Mouse (Mus musculus) bone marrow, adult 2 months (tissue): ENCODE results near the gene Gm14214. TPM values are rescaled to one million over a fixed set of nuclear protein-coding genes. Genes with fewer than 3 reads are reported as not detected.

ENCODE experiments used
- H3K27ac ChIP-seq: fragments of 200-500 bp; 2 replicates; pipeline ENCODE4 v1.5.1; 2012; ENCODE audit warnings: low read depth, mild to moderate bottlenecking, control low read depth, inconsistent platforms, low read length; ENCODE audit not compliant: control insufficient read depth, poor library complexity, insufficient read depth
- H3K4me1 ChIP-seq: fragments of 200-500 bp; 2 replicates; pipeline ENCODE4 v1.6.1; 2011; ENCODE audit warnings: low read length; ENCODE audit not compliant: control insufficient read depth, insufficient read depth
- H3K4me3 ChIP-seq: fragments of 200-500 bp; replicated peaks from 2 replicates; pipeline ENCODE3; 2011; ENCODE audit warnings: mild to moderate bottlenecking, low read depth, low read length, control low read depth; ENCODE audit not compliant: control insufficient read depth
- CTCF ChIP-seq: fragments of 200-500 bp; IDR thresholded peaks from 2 replicates; pipeline ENCODE4 v1.5.1; 2011; ENCODE audit warnings: low read length, control low read depth; ENCODE audit not compliant: control insufficient read depth, insufficient read depth
- POLR2A ChIP-seq: fragments of 200-500 bp; IDR thresholded peaks from 2 replicates; pipeline ENCODE4 v1.6.1; 2011; ENCODE audit warnings: low read depth, mild to moderate bottlenecking, control low read depth, low read length, borderline replicate concordance; ENCODE audit not compliant: control insufficient read depth
- WGBS: fragments of 180-500 bp; shearing (Covaris S2); methylation state at CpG from one replicate; pipeline ENCODE4 v1.1.7; 2018; 5-methylcytosine and 5-hydroxymethylcytosine counted together
- polyA plus RNA-seq: library from polyadenylated mRNA; stranded (reverse); fragments of >200 nt; gene quantifications from 2 replicates; pipeline ENCODE4 v1.2.4, GENCODE M21; 2011; ENCODE audit warnings: low replicate concordance; ENCODE audit not compliant: missing spikeins, insufficient read depth, insufficient read length

Gene Gm14214
- polyA plus RNA-seq, 1 experiment: not detected

DNA sequence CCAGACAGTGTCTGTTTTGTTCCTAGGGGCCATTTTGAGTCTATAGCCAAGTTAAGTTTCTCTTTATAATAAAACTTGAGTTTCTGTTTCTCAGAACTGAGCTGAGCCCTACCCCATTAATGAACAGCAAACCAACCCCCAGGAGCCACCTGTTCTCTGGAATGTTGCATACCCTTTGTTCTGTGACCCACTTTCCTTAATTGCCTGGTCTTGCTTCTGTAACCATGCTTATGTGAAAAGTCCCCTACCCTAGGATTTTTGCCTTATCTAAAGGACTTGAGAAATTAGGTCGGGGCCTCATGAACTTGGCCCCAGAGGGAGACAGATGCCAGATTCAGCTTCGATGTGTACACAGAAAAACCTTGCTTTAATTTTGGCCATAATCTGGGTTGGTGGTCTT is 37.9 kb downstream of the Gm14214 start:
- 68% methylated on average over 2 of the region's 2 CpGs for WGBS
- no peak overlapping the region for H3K27ac ChIP-seq
- TF ChIP-seq POLR2A (no peak), CTCF (no peak)
- H3K4me1 ChIP-seq: peaks cover 3% of the 10 kb centered on the region; the same call in 1 of the 2 replicates
- H3K4me3 ChIP-seq: no peak overlapping the region

DNA sequence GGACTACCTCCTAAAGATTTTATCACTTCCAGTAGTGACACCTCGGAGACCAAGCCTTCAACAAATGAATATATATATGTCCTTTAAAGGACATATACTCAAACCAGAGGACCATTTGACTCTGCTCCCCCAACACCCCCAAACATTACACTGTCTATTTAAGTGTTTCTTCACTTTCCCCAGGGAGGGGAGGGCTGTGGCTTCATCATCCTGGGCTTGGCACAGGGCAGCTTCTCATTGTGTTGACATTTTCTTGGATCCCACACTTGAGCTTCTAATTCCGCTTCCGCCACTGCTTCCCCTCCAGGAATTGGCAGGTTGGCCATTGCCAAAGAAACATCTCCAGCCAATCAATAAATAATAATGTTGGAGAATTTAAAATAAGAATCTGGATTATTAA is 39.0 kb downstream of the Gm14214 start:
- no peak for TF ChIP-seq CTCF
- 69% methylated on average over 3 of the region's 3 CpGs for WGBS
- Histone ChIP-seq H3K4me1 (peaks cover 3% of the 10 kb centered on the region; the same call in 1 of the 2 replicates), H3K27ac (no peak overlapping the region), H3K4me3 (no peak overlapping the region)

GRCm38 (mm10) chr2:154729737-154730136 is 40.1 kb downstream of the Gm14214 start:
- WGBS: 71% methylated on average over 3 of the region's 3 CpGs
- TF ChIP-seq CTCF: no peak
- Histone ChIP-seq H3K4me3 (no peak overlapping the region), H3K27ac (no peak overlapping the region), H3K4me1 (peaks cover 3% of the 10 kb centered on the region; the same call in 1 of the 2 replicates)

DNA sequence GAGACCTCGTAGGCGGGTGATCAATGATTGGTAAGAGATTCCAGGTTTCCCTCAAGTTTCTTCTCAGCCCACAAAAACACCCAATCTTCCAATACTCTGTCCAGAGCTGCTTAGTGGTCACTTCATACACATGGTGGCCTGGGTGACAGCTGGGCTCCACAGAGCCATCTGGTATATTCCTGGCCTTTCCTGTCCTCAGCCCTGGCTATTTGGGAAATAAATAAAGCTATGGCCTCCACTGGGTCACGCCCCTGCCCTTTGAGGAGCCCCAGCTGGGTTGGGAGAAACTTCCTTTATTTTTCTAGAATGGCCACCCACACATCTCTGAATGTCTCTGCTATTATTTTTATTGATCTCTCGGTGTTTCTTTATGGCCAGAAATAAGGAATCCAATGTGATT is 46.4 kb downstream of the Gm14214 start:
- no peak overlapping the region for H3K4me3 ChIP-seq
- H3K27ac ChIP-seq: no peak overlapping the region
- TF ChIP-seq CTCF (no peak), POLR2A (no peak)
- H3K4me1 ChIP-seq: no peaks in the 10 kb centered on the region
- 74% methylated on average over 4 of the region's 4 CpGs for WGBS

DNA sequence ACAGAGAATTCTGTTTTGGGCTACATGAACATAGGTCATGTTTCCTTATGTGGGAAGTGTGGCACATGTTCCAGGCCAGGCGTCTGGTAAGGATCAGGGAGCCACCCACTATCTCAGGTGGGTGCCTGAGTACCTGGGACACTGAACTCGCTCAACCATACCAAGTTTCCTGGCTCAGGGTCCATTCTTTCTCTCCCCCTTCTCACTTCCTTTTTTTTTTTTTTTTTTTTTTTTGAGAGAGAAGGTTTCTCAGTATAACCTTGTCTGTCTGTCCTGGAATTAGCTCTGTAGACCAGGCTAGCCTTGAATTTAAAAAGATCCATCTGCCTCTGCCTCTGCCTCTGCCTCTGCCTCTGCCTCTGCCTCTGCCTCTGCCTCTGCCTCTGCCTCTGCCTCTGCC is 49.5 kb downstream of the Gm14214 start:
- Histone ChIP-seq H3K4me3 (no peak overlapping the region), H3K27ac (no peak overlapping the region), H3K4me1 (no peaks in the 10 kb centered on the region)
- no peak for TF ChIP-seq CTCF
- TF ChIP-seq POLR2A: no peak
- 47% methylated on average over 2 of the region's 2 CpGs for WGBS

Other genes with a start within 250 kb of the Gm14214 start
- not detected in 2 replicates for gene 1700003F12Rik, start 222.9 kb downstream of the Gm14214 start, polyA plus RNA-seq
- gene Actl10, start 218.3 kb downstream of the Gm14214 start, polyA plus RNA-seq: not detected in 2 replicates
- gene Necab3, start 211.1 kb downstream of the Gm14214 start, polyA plus RNA-seq: 3.5 and 5.3 TPM in 2 replicates
- 49.6 and 63.0 TPM in 2 replicates for gene E2f1, start 200.1 kb downstream of the Gm14214 start, polyA plus RNA-seq
- 11.3 and 12.1 TPM in 2 replicates for gene Pxmp4, start 166.3 kb downstream of the Gm14214 start, polyA plus RNA-seq
- 1.8 and 2.6 TPM in 2 replicates for gene Zfp341, start 156.7 kb downstream of the Gm14214 start, polyA plus RNA-seq
- not detected in 2 replicates for gene 4930519P11Rik, start 156.6 kb downstream of the Gm14214 start, polyA plus RNA-seq
- 132 and 162 TPM in 2 replicates for gene Chmp4b, start 118.3 kb downstream of the Gm14214 start, polyA plus RNA-seq
- 97.9 and 104 TPM in 2 replicates for gene Raly, start 21.1 kb upstream of the Gm14214 start, polyA plus RNA-seq
- gene a, start 21.4 kb upstream of the Gm14214 start, polyA plus RNA-seq: not detected in 2 replicates
- gene Eif2s2, start 122.9 kb upstream of the Gm14214 start, polyA plus RNA-seq: 46.8 and 88.6 TPM in 2 replicates
- gene Gm14226, start 248.2 kb upstream of the Gm14214 start, polyA plus RNA-seq: not detected in 2 replicates